Mouse (Mus musculus) CH12.LX (cell line): ENCODE results near the gene Pdlim5. TPM values are rescaled to one million over a fixed set of nuclear protein-coding genes. Genes with fewer than 3 reads are reported as not detected.
A peak's percentile ranks its signal among the peaks of the same experiment; 100 is the strongest.

Experiments used
- DNase-seq: peaks from one replicate; pipeline ENCODE4 v3.0.0-alpha.2; 2013; ENCODE audit errors: extremely low read depth
- H3K27ac ChIP-seq: 2 replicates; pipeline ENCODE4 v1.5.1; 2012; ENCODE audit warnings: low read depth, mild to moderate bottlenecking, control low read depth, moderate library complexity; ENCODE audit not compliant: insufficient read depth
- H3K27me3 ChIP-seq: replicated peaks from 2 replicates; pipeline ENCODE3; 2012; ENCODE audit warnings: inconsistent platforms
- H3K36me3 ChIP-seq, 2 experiments: replicated peaks in 1 of 2; 2 replicates each; pipeline versions ENCODE3 to v1.6.1; 2012; ENCODE audit warnings: inconsistent platforms in 1 of 2, low read length in 1 of 2, mild to moderate bottlenecking in 1 of 2, mixed read lengths in 1 of 2, moderate library complexity in 1 of 2; ENCODE audit not compliant: control insufficient read depth in 1 of 2, insufficient read depth in 1 of 2
- H3K4me1 ChIP-seq, 2 experiments: 2 replicates each; pipeline ENCODE4 v1.6.1; 2012; ENCODE audit warnings: inconsistent platforms in 1 of 2, moderate library complexity in 1 of 2; ENCODE audit not compliant: insufficient read depth in 2 of 2, control insufficient read depth in 1 of 2
- H3K4me2 ChIP-seq: 2 replicates; pipeline ENCODE4 v1.6.1; 2012; ENCODE audit warnings: low read depth, mild to moderate bottlenecking, control low read depth; ENCODE audit not compliant: poor library complexity, insufficient read depth, severe bottlenecking
- H3K4me3 ChIP-seq, 3 experiments: fragments of 150-350 bp in 1 of 3; sonication (generic) in 1 of 3; replicated peaks in 1 of 3; 2 replicates each; pipeline versions ENCODE3 to v1.5.1; 2011 to 2012; ENCODE audit warnings: low read depth in 2 of 3, low read length in 2 of 3, mild to moderate bottlenecking in 2 of 3, moderate library complexity in 2 of 3, control low read depth in 1 of 3, improper control_type of control experiment in 1 of 3, inconsistent platforms in 1 of 3, mixed read lengths in 1 of 3; ENCODE audit not compliant: poor library complexity in 1 of 3
- H3K79me2 ChIP-seq: replicated peaks from 2 replicates; pipeline ENCODE4 v1.6.1; 2012; ENCODE audit warnings: mild to moderate bottlenecking, moderate library complexity; ENCODE audit not compliant: control insufficient read depth, poor library complexity, insufficient read depth, severe bottlenecking; ENCODE audit errors: extremely low read depth
- H3K9ac ChIP-seq: 2 replicates; pipeline ENCODE4 v1.6.1; 2012; ENCODE audit warnings: low read depth, mild to moderate bottlenecking, control low read depth, moderate library complexity; ENCODE audit not compliant: insufficient read depth
- H3K9me3 ChIP-seq: replicated peaks from 2 replicates; pipeline ENCODE3; 2012; ENCODE audit warnings: low read length, inconsistent platforms, mixed read lengths
- BHLHE40 ChIP-seq: IDR thresholded peaks from 2 replicates; pipeline ENCODE4 v1.6.1; 2011; ENCODE audit warnings: mild to moderate bottlenecking, low read depth, low read length, improper control_type of control experiment
- CTCF ChIP-seq, 2 experiments: IDR thresholded peaks in 1 of 2; conservative IDR thresholded peaks in 1 of 2; 2 replicates each; pipeline ENCODE4 v1.5.1; 2011 to 2012; ENCODE audit warnings: low read depth in 2 of 2, low read length in 2 of 2, improper control_type of control experiment in 1 of 2, inconsistent platforms in 1 of 2, mild to moderate bottlenecking in 1 of 2, moderate library complexity in 1 of 2
- GABPA ChIP-seq: IDR thresholded peaks from 2 replicates; pipeline ENCODE4 v1.6.1; 2012; ENCODE audit warnings: low read depth, low read length, improper control_type of control experiment, inconsistent platforms; ENCODE audit not compliant: insufficient replicate concordance
- KAT2A ChIP-seq: IDR thresholded peaks from 2 replicates; pipeline ENCODE4 v1.6.1; 2012; ENCODE audit warnings: low read length, improper control_type of control experiment, inconsistent platforms; ENCODE audit not compliant: insufficient replicate concordance
- MAFK ChIP-seq: IDR thresholded peaks from 2 replicates; pipeline ENCODE4 v1.6.1; 2011; ENCODE audit warnings: low read length, improper control_type of control experiment; ENCODE audit not compliant: insufficient replicate concordance
- MAX ChIP-seq: IDR thresholded peaks from 2 replicates; pipeline ENCODE4 v1.6.1; 2011; ENCODE audit warnings: low read length, improper control_type of control experiment
- MAZ ChIP-seq: IDR thresholded peaks from 2 replicates; pipeline ENCODE4 v1.6.1; 2012; ENCODE audit warnings: low read depth, mild to moderate bottlenecking, inconsistent platforms, low read length, improper control_type of control experiment, moderate library complexity
- MEF2A ChIP-seq: IDR thresholded peaks from 2 replicates; pipeline ENCODE4 v1.6.1; 2014; ENCODE audit warnings: low read depth, mild to moderate bottlenecking, inconsistent platforms, low read length, improper control_type of control experiment, borderline replicate concordance
- MYC ChIP-seq: IDR thresholded peaks from 2 replicates; pipeline ENCODE4 v1.6.1; 2011; ENCODE audit warnings: low read depth, mild to moderate bottlenecking, improper control_type of control experiment, low read length
- NELFE ChIP-seq: IDR thresholded peaks from 2 replicates; pipeline ENCODE4 v1.6.1; 2011; ENCODE audit warnings: low read depth, low read length, improper control_type of control experiment
- SIN3A ChIP-seq: IDR thresholded peaks from 2 replicates; pipeline ENCODE4 v1.6.1; 2012; ENCODE audit warnings: low read length, improper control_type of control experiment, inconsistent platforms
- SMC3 ChIP-seq: IDR thresholded peaks from 2 replicates; pipeline ENCODE4 v1.6.1; 2011; ENCODE audit warnings: low read depth, low read length, improper control_type of control experiment
- USF1 ChIP-seq: IDR thresholded peaks from 2 replicates; pipeline ENCODE4 v1.6.1; 2014; ENCODE audit warnings: low read depth, mild to moderate bottlenecking, inconsistent platforms, low read length, improper control_type of control experiment
- ZC3H11A ChIP-seq: IDR thresholded peaks from 2 replicates; pipeline ENCODE4 v1.6.1; 2012; ENCODE audit warnings: low read depth, mild to moderate bottlenecking, inconsistent platforms, low read length, improper control_type of control experiment
- dilution Hi-C: fragments of 300-500 bp; cut with MboI; formaldehyde crosslinking; loops from 2 replicates; pipeline ENCODE4 v1.14.3; 2020; ENCODE audit warnings: low sequenced_read_pairs; ENCODE audit not compliant: extremely low pct_unique_long_range_greater_than_20kb, extremely low pct_ligation_motif_present
- in situ Hi-C: fragments of 300-500 bp; cut with MboI; formaldehyde crosslinking; loops from 3 replicates; pipeline ENCODE4 v1.14.3; 2019; ENCODE audit warnings: low sequenced_read_pairs, low pct_ligation_motif_present, low pct_unique_long_range_greater_than_20kb, mixed read lengths
- polyA plus RNA-seq: library from polyadenylated mRNA; unstranded; fragments of >175 nt; gene quantifications from 2 replicates; pipeline ENCODE4 v1.2.1, GENCODE M21; 2012; ENCODE audit warnings: low read depth; ENCODE audit not compliant: insufficient read length
- total RNA-seq, 2 experiments: library from RNA; depleted of rRNA; stranded (reverse); fragments of 300-350 nt in 1 of 2; fragments of >200 nt in 1 of 2; gene quantifications; 2 replicates each; pipeline ENCODE4 v1.2.3; 2012 to 2014

Gene Pdlim5
- total and polyA plus RNA-seq, 3 experiments: 22.0 to 24.6 (median 22.8) TPM

DNA sequence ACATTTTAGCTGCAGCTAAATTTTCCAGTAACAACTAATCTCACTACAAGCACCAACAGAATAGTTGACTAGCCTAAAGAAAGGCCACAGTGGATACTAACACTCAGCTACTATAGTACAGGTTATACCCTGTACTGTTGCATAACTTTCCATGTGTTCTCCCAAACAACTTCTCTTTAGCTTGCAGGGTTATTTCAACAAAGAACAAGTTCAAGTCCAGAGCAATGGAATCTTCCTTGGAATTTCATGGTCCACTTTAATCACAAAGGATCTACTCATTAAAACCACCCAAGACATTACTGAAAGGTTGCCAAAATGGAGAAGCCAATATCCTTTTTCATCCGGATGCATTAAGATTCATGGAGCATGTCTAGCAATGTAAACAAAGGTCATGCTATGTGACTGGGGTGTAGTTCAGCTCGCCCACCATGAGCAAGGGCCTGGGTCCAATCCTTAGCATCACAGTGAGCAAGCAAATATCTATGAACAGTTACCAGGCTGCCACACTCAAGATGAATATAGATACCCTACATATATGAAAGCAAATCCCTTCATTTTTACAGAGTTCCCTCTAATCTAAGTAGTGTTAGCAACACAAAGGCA lies 79.3 kb downstream of the Pdlim5 start:
- dilution Hi-C loops (no loop called here), in situ Hi-C loops (no loop called here)
- no peak overlapping the region for H3K4me2 ChIP-seq
- no peak overlapping the region for H3K4me3 ChIP-seq
- H3K79me2 ChIP-seq: no peaks in the 10 kb centered on the region
- TF ChIP-seq CTCF (conservative IDR thresholded peaks at IDR 0.05 in 1 of 2, IDR thresholded peaks at IDR 0.05 in 1 of 2; ENCODE audit: low read depth in 2 of 2, low read length in 2 of 2) (no peak), SIN3A (no peak), MAX (no peak), MAFK (no peak), GABPA (no peak), USF1 (no peak)
- peaks cover 3 to 7% of the 10 kb centered on the region in 2 experiments; a peak in 1 of 4 replicates for H3K4me1 ChIP-seq
- H3K27me3 ChIP-seq: no peaks in the 10 kb centered on the region
- no peak overlapping the region for H3K27ac ChIP-seq
- no peaks in the 10 kb centered on the region for H3K9me3 ChIP-seq
- peaks cover 0 to 2% of the 10 kb centered on the region in 2 experiments for H3K36me3 ChIP-seq
- H3K9ac ChIP-seq: no peak overlapping the region
- no peak for DNase-seq

DNA sequence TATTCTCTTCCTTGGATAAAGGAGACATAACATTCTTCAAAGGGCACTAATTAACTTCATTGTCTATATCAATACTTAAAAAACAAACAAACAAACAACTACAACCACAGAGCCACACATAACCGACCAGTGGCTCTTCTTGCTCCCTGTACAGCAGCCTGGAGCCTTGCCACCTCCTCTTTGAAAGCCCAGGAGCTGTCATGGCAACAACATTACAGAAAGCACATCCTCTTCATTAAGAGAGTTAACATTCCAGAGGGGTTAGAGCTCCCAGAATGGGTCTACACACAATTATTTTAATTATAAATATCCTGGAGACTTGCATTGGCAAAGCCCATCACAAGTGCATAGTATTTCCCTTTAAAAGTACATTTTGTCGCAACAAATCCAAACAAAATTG lies 84.4 kb downstream of the Pdlim5 start:
- H3K4me2 ChIP-seq: no peak overlapping the region
- in situ Hi-C loops: no loop called here
- H3K27ac ChIP-seq: no peak overlapping the region
- no peak overlapping the region for H3K9ac ChIP-seq
- TF ChIP-seq SMC3: no peak
- TF ChIP-seq MAZ: 0 out of 2 replicates have a peak, but pooled peaks have one; percentile 9
- TF ChIP-seq NELFE: no peak
- H3K4me1 ChIP-seq: peaks cover 5 to 17% of the 10 kb centered on the region in 2 experiments
- H3K36me3 ChIP-seq: peaks cover 0 to 2% of the 10 kb centered on the region in 2 experiments
- dilution Hi-C loops: no loop called here
- H3K9me3 ChIP-seq: no peaks in the 10 kb centered on the region
- no peaks in the 10 kb centered on the region for H3K27me3 ChIP-seq
- no peak for DNase-seq
- H3K4me3 ChIP-seq: no peak overlapping the region
- no peaks in the 10 kb centered on the region for H3K79me2 ChIP-seq

DNA sequence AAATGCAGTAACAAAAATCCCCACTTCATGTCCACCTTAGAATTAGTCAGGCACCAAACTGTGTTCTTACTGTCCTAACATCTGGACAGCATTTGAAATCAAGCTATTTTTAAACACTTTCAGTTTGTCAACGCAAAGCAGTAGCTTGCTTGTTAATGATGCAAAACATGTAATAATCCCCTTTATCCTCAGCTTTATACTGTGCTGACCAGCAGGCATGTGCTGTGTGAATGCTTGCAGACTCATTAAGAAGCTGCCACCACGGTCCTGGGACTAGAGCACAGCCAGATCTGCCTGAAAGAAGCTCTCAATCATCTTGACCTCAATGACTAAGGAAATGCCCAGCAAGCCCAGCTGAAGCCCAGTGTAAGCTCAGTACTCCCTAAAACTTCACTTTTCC lies 85.0 kb downstream of the Pdlim5 start:
- Histone ChIP-seq H3K4me2 (peak overlapping the region; percentile 74), H3K9me3 (no peaks in the 10 kb centered on the region), H3K27ac (no peak overlapping the region), H3K36me3 (peaks cover 0 to 2% of the 10 kb centered on the region in 2 experiments), H3K4me3 (no peak overlapping the region), H3K4me1 (peaks cover 5 to 17% of the 10 kb centered on the region in 2 experiments), H3K27me3 (no peaks in the 10 kb centered on the region), H3K79me2 (no peaks in the 10 kb centered on the region), H3K9ac (peak overlapping the region; percentile 31)
- in situ Hi-C loops (no loop called here), dilution Hi-C loops (no loop called here)
- TF ChIP-seq KAT2A (no peak), MYC (no peak), MEF2A (peak; percentile 73), BHLHE40 (peak; percentile 44), ZC3H11A (no peak)
- peak; percentile 14 for DNase-seq
